Mouse (Mus musculus): ENCODE data around the gene Cyp26b1.

DNA sequence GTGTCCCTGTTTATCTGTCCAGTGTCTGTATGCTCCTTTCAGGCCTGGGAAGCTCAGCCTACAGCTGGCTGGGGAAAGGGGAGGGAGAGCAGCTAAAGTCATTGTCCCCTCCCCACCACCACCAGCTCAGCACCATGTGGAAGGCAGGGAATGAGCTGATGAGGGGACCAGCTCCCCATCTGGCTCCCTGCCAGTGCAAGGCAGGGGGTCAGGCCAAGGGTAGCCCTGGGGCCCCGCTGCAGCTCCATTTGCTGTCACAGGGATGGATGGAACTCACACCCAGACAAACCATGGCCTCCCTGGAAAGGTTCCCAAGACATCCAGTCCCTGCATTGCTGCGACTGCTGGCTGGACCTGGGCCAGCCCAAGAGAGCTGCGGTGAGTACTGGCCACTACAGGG, 23.7 kb downstream of the Cyp26b1 start:
- TF ChIP-seq CTCF (IDR thresholded peaks at IDR 0.05; ENCODE audit: insufficient read depth, low read length) (no peak), POLR2A (IDR thresholded peaks at IDR 0.05; ENCODE audit: borderline replicate concordance, extremely low read depth, low read depth, low read length) (no peak)

Data from lung, adult 2 months (tissue).